Mouse (Mus musculus): ENCODE results near the gene Csnk1g1. TPM values are rescaled to one million over a fixed set of nuclear protein-coding genes. Genes with fewer than 3 reads are reported as not detected.

Csnk1g1 gene
- polyA plus RNA-seq (2014; fragmentation: Nextera tagmentation; extraction: Ambion mirVana) = 15.5 and 17.3 TPM in 2 replicates

- peak; percentile 97 for ATAC-seq (replicated peaks; ENCODE audit: insufficient number of reproducible peaks, low FRiP score, low TSS enrichment)
- Histone ChIP-seq H3K4me1 (ENCODE audit: control insufficient read depth, insufficient read depth, low read length) (0 out of 2 replicates have a peak, but pooled peaks cover 2% of the 10 kb centered on the region), H3K9me3 (replicated peaks; ENCODE audit: control insufficient read depth, low read length) (no peaks in the 10 kb centered on the region), H3K27me3 (ENCODE audit: control insufficient read depth, insufficient read depth, low read length) (no peaks in the 10 kb centered on the region), H3K4me2 (peak within 1 kb of the TSS; percentile 74), H3K4me3 (ENCODE audit: low read depth, low read length) (peak within 1 kb of the TSS; percentile 86), H3K27ac (ENCODE audit: low read depth, low read length) (peak within 1 kb of the TSS; percentile 84), H3K36me3 (ENCODE audit: control insufficient read depth, insufficient read depth, low read length) (peaks cover 5% of the 10 kb centered on the region; the same call in 1 of the 2 replicates), H3K9ac (ENCODE audit: low read depth, low read length) (peak within 1 kb of the TSS; percentile 88)
- 1% methylated on average over 37 of the region's 38 CpGs for WGBS (ENCODE audit: insufficient replicate concordance)
These were observed at the start of gene Csnk1g1, which contains the start of gene Trip4 for GRCm38 (mm10) chr9:65908394-65909300. Csnk1g1 (plus strand) TSS chr9:65908924. Trip4 (minus strand) TSS chr9:65908794.

GRCm38 (mm10) chr9:65859656-65860055 lies 49.1 kb upstream of the Csnk1g1 start:
- Histone ChIP-seq H3K4me2 (no peak overlapping the region), H3K27me3 (ENCODE audit: control insufficient read depth, insufficient read depth, low read length) (no peaks in the 10 kb centered on the region), H3K9ac (ENCODE audit: low read depth, low read length) (no peak overlapping the region), H3K36me3 (ENCODE audit: control insufficient read depth, insufficient read depth, low read length) (peaks cover 14% of the 10 kb centered on the region), H3K4me3 (ENCODE audit: low read depth, low read length) (no peak overlapping the region), H3K4me1 (ENCODE audit: control insufficient read depth, insufficient read depth, low read length) (no peaks in the 10 kb centered on the region), H3K9me3 (replicated peaks; ENCODE audit: control insufficient read depth, low read length) (no peaks in the 10 kb centered on the region), H3K27ac (ENCODE audit: low read depth, low read length) (no peak overlapping the region)
- no peak for ATAC-seq (replicated peaks; ENCODE audit: insufficient number of reproducible peaks, low FRiP score, low TSS enrichment)
- 65% methylated on average over 1 of the region's 1 CpGs for WGBS (ENCODE audit: insufficient replicate concordance)

GRCm38 (mm10) chr9:65884564-65885315 lies 24.0 kb upstream of the Csnk1g1 start:
- Histone ChIP-seq H3K4me2 (peak overlapping the region; percentile 70), H3K4me1 (ENCODE audit: control insufficient read depth, insufficient read depth, low read length) (peaks cover 3% of the 10 kb centered on the region; the same call in 1 of the 2 replicates), H3K9me3 (replicated peaks; ENCODE audit: control insufficient read depth, low read length) (no peaks in the 10 kb centered on the region), H3K4me3 (ENCODE audit: low read depth, low read length) (peak overlapping the region; percentile 71), H3K27me3 (ENCODE audit: control insufficient read depth, insufficient read depth, low read length) (no peaks in the 10 kb centered on the region), H3K9ac (ENCODE audit: low read depth, low read length) (peak overlapping the region; percentile 86), H3K27ac (ENCODE audit: low read depth, low read length) (peak overlapping the region; percentile 74), H3K36me3 (ENCODE audit: control insufficient read depth, insufficient read depth, low read length) (peaks cover 2% of the 10 kb centered on the region; the same call in 1 of the 2 replicates)
- under 1% methylated on average over 37 of the region's 37 CpGs for WGBS (ENCODE audit: insufficient replicate concordance)
- ATAC-seq (replicated peaks; ENCODE audit: insufficient number of reproducible peaks, low FRiP score, low TSS enrichment) = peak; percentile 84

- Histone ChIP-seq H3K27me3 (ENCODE audit: control insufficient read depth, insufficient read depth, low read length) (no peaks in the 10 kb centered on the region), H3K27ac (ENCODE audit: low read depth, low read length) (0 out of 2 replicates have a peak within 1 kb of the TSS, but pooled peaks have one; percentile 50), H3K4me2 (peak within 1 kb of the TSS; percentile 89), H3K9me3 (replicated peaks; ENCODE audit: control insufficient read depth, low read length) (no peaks in the 10 kb centered on the region), H3K36me3 (ENCODE audit: control insufficient read depth, insufficient read depth, low read length) (peaks cover 12% of the 10 kb centered on the region; the same call in 1 of the 2 replicates), H3K4me3 (ENCODE audit: low read depth, low read length) (peak within 1 kb of the TSS; percentile 77), H3K4me1 (ENCODE audit: control insufficient read depth, insufficient read depth, low read length) (peaks cover 10% of the 10 kb centered on the region), H3K9ac (ENCODE audit: low read depth, low read length) (peak within 1 kb of the TSS; percentile 89)
- peak; percentile 87 for ATAC-seq (replicated peaks; ENCODE audit: insufficient number of reproducible peaks, low FRiP score, low TSS enrichment)
- under 1% methylated on average over 21 of the region's 21 CpGs for WGBS (ENCODE audit: insufficient replicate concordance)
These were observed 18.5 kb upstream of the Csnk1g1 start, which contains the start of gene Pclaf for GRCm38 (mm10) chr9:65890143-65890628. Pclaf (plus strand) TSS chr9:65890237.

GRCm38 (mm10) chr9:65891126-65891525 lies 17.6 kb upstream of the Csnk1g1 start:
- Histone ChIP-seq H3K4me1 (ENCODE audit: control insufficient read depth, insufficient read depth, low read length) (peaks cover 10% of the 10 kb centered on the region), H3K9me3 (replicated peaks; ENCODE audit: control insufficient read depth, low read length) (no peaks in the 10 kb centered on the region), H3K27me3 (ENCODE audit: control insufficient read depth, insufficient read depth, low read length) (no peaks in the 10 kb centered on the region), H3K4me2 (peak overlapping the region; percentile 89), H3K27ac (ENCODE audit: low read depth, low read length) (no peak overlapping the region), H3K9ac (ENCODE audit: low read depth, low read length) (peak overlapping the region; percentile 89), H3K4me3 (ENCODE audit: low read depth, low read length) (peak overlapping the region; percentile 77), H3K36me3 (ENCODE audit: control insufficient read depth, insufficient read depth, low read length) (peaks cover 13% of the 10 kb centered on the region; the same call in 1 of the 2 replicates)
- ATAC-seq (replicated peaks; ENCODE audit: insufficient number of reproducible peaks, low FRiP score, low TSS enrichment) = no peak
- WGBS (ENCODE audit: insufficient replicate concordance) = 10% methylated on average over 5 of the region's 5 CpGs

GRCm38 (mm10) chr9:65896977-65897376 lies 11.7 kb upstream of the Csnk1g1 start:
- Histone ChIP-seq H3K9ac (ENCODE audit: low read depth, low read length) (no peak overlapping the region), H3K4me3 (ENCODE audit: low read depth, low read length) (no peak overlapping the region), H3K27me3 (ENCODE audit: control insufficient read depth, insufficient read depth, low read length) (no peaks in the 10 kb centered on the region), H3K4me2 (no peak overlapping the region), H3K9me3 (replicated peaks; ENCODE audit: control insufficient read depth, low read length) (no peaks in the 10 kb centered on the region), H3K4me1 (ENCODE audit: control insufficient read depth, insufficient read depth, low read length) (no peaks in the 10 kb centered on the region; the same call in 1 of the 2 replicates), H3K27ac (ENCODE audit: low read depth, low read length) (no peak overlapping the region), H3K36me3 (ENCODE audit: control insufficient read depth, insufficient read depth, low read length) (peaks cover 16% of the 10 kb centered on the region)
- 88% methylated on average over 2 of the region's 2 CpGs for WGBS (ENCODE audit: insufficient replicate concordance)
- ATAC-seq (replicated peaks; ENCODE audit: insufficient number of reproducible peaks, low FRiP score, low TSS enrichment) = no peak

GRCm38 (mm10) chr9:65902879-65903278 lies 5.8 kb upstream of the Csnk1g1 start:
- no peaks in the 10 kb centered on the region for H3K27me3 ChIP-seq (ENCODE audit: control insufficient read depth, insufficient read depth, low read length)
- H3K9me3 ChIP-seq (replicated peaks; ENCODE audit: control insufficient read depth, low read length) = no peaks in the 10 kb centered on the region
- no peak overlapping the region for H3K4me2 ChIP-seq
- H3K9ac ChIP-seq (ENCODE audit: low read depth, low read length) = no peak overlapping the region
- H3K4me3 ChIP-seq (ENCODE audit: low read depth, low read length) = no peak overlapping the region
- ATAC-seq (replicated peaks; ENCODE audit: insufficient number of reproducible peaks, low FRiP score, low TSS enrichment) = no peak
- peaks cover 11% of the 10 kb centered on the region for H3K36me3 ChIP-seq (ENCODE audit: control insufficient read depth, insufficient read depth, low read length)
- WGBS (ENCODE audit: insufficient replicate concordance) = 94% methylated on average over 3 of the region's 3 CpGs
- H3K27ac ChIP-seq (ENCODE audit: low read depth, low read length) = no peak overlapping the region
- no peaks in the 10 kb centered on the region for H3K4me1 ChIP-seq (ENCODE audit: control insufficient read depth, insufficient read depth, low read length)

GRCm38 (mm10) chr9:65903419-65903818 lies 5.3 kb upstream of the Csnk1g1 start:
- Histone ChIP-seq H3K27ac (ENCODE audit: low read depth, low read length) (no peak overlapping the region), H3K4me2 (no peak overlapping the region), H3K9me3 (replicated peaks; ENCODE audit: control insufficient read depth, low read length) (no peaks in the 10 kb centered on the region), H3K4me3 (ENCODE audit: low read depth, low read length) (no peak overlapping the region), H3K27me3 (ENCODE audit: control insufficient read depth, insufficient read depth, low read length) (no peaks in the 10 kb centered on the region), H3K36me3 (ENCODE audit: control insufficient read depth, insufficient read depth, low read length) (peaks cover 11% of the 10 kb centered on the region), H3K4me1 (ENCODE audit: control insufficient read depth, insufficient read depth, low read length) (no peaks in the 10 kb centered on the region), H3K9ac (ENCODE audit: low read depth, low read length) (no peak overlapping the region)
- ATAC-seq (replicated peaks; ENCODE audit: insufficient number of reproducible peaks, low FRiP score, low TSS enrichment) = no peak
